Mouse (Mus musculus) small intestine, adult 2 months (tissue): ENCODE measurements around the gene Rnf168. TPM values are rescaled to one million over a fixed set of nuclear protein-coding genes. Genes with fewer than 3 reads are reported as not detected.
A peak's percentile ranks its signal among the peaks of the same experiment; 100 is the strongest.
"Not testable (repeated sequence)": the region's sequence is repeated elsewhere in the genome, so short reads cannot be mapped to it uniquely, and the experiment has no call there.

Experiments
- H3K27ac ChIP-seq: fragments of 200-500 bp; 2 replicates; pipeline ENCODE4 v1.5.1; 2012; ENCODE audit warnings: low read depth, low read length, control low read depth, inconsistent platforms; ENCODE audit not compliant: insufficient read depth
- H3K27me3 ChIP-seq: fragments of 200-500 bp; 2 replicates; pipeline ENCODE4 v1.6.1; 2012; ENCODE audit warnings: mild to moderate bottlenecking, moderate library complexity, low read length, inconsistent platforms; ENCODE audit not compliant: control insufficient read depth, insufficient read depth
- H3K36me3 ChIP-seq: fragments of 200-500 bp; 2 replicates; pipeline ENCODE4 v1.6.1; 2012; ENCODE audit warnings: mild to moderate bottlenecking, low read length, control low read depth, inconsistent platforms; ENCODE audit not compliant: control insufficient read depth, insufficient read depth
- H3K4me1 ChIP-seq: fragments of 200-500 bp; 2 replicates; pipeline ENCODE4 v1.6.1; 2012; ENCODE audit warnings: low read length, inconsistent platforms, mixed read lengths; ENCODE audit not compliant: control insufficient read depth, insufficient read depth, insufficient read length
- H3K4me3 ChIP-seq: fragments of 200-500 bp; 2 replicates; pipeline ENCODE4 v1.5.1; 2012; ENCODE audit warnings: low read depth, mild to moderate bottlenecking, control low read depth, inconsistent platforms, low read length, moderate library complexity
- CTCF ChIP-seq: fragments of 200-500 bp; IDR thresholded peaks from 2 replicates; pipeline ENCODE4 v1.5.1; 2012; ENCODE audit warnings: low read depth, mild to moderate bottlenecking, control low read depth, inconsistent platforms, low read length, moderate library complexity, mixed read lengths; ENCODE audit not compliant: insufficient replicate concordance, insufficient read length; ENCODE audit errors: extremely low read depth
- POLR2A ChIP-seq: fragments of 200-500 bp; IDR thresholded peaks from 2 replicates; pipeline ENCODE4 v1.6.1; 2012; ENCODE audit warnings: low read depth, mild to moderate bottlenecking, control low read depth, inconsistent platforms, low read length, moderate library complexity
- WGBS: fragments of 180-500 bp; shearing (Covaris S2); methylation state at CpG from one replicate; pipeline ENCODE4 v1.1.7; 2018; 5-methylcytosine and 5-hydroxymethylcytosine counted together
- polyA plus RNA-seq: library from polyadenylated mRNA; depleted of rRNA; stranded (reverse); fragments of >200 nt; gene quantifications from 2 replicates; pipeline ENCODE4 v1.2.3, GENCODE M21; 2012; rRNA removed

The Rnf168 gene
- 3.6 and 5.5 TPM in 2 replicates for polyA plus RNA-seq

DNA sequence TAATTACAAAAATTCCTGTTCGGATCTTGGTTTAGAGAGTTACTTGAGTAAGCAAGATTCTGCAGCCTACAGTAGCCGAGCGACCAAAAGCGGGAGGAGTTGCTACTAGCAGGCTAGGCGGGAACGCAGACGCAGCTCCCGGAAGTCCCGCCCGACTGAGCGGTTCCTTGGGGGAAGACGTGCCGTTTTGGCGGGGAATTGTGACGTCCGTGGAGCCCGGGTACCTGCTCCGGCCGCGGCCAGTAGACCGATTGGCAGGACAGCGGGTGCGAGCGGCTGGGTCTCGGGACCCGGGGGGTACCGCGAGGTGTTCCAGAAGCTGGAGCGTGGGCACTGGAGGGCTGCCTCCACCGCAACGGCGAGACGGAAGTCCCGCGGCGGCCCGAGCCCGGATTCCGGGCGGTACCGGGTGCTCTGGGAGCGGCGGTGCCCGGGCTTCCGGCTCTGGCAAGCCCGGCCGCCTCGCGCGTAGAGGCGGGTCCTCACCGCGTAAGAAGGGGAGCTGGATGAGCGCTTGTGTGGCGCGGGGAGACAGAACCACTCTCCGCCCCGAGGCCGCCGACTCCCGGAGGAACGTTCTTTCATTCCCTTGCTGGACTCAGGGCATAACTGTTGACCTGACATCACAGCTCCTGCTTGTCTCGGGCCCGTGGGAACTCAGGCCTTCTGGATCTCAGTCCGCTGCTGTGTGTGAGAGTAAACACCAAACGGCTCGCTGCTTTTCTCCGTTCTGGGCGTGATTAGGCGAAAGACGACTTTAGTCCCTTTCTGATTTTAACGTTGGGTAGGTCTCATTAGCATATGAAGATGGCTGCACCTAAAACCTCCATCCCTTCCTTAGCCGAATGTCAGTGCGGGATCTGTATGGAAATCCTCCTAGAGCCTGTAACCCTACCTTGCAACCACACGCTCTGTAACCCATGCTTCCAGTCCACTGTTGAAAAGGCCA is at the start of gene Rnf168:
TSS of gene Rnf168 (plus strand) at position 152 of the 949 bp plus-strand sequence.
- 0 out of 2 replicates have a peak, but pooled peaks cover 1% of the 10 kb centered on the region for H3K36me3 ChIP-seq
- under 1% methylated on average over 73 of the region's 75 CpGs for WGBS

GRCm38 (mm10) chr16:32232050-32232449 is 45.2 kb upstream of the Rnf168 start:
- peaks cover 21% of the 10 kb centered on the region for H3K36me3 ChIP-seq
- not testable (repeated sequence) for H3K27me3 ChIP-seq, H3K27ac ChIP-seq, H3K4me3 ChIP-seq, H3K4me1 ChIP-seq
- WGBS = 68% methylated on average over 3 of the region's 3 CpGs

More for the DNA sequence above, at the start of gene Rnf168:
- Histone ChIP-seq H3K4me3 (peak within 1 kb of the TSS; percentile 71), H3K27ac (peak within 1 kb of the TSS; percentile 92), H3K4me1 (no peaks in the 10 kb centered on the region; the same call in 1 of the 2 replicates), H3K27me3 (no peaks in the 10 kb centered on the region)
- TF ChIP-seq CTCF (no peak), POLR2A (peak; percentile 68)

DNA sequence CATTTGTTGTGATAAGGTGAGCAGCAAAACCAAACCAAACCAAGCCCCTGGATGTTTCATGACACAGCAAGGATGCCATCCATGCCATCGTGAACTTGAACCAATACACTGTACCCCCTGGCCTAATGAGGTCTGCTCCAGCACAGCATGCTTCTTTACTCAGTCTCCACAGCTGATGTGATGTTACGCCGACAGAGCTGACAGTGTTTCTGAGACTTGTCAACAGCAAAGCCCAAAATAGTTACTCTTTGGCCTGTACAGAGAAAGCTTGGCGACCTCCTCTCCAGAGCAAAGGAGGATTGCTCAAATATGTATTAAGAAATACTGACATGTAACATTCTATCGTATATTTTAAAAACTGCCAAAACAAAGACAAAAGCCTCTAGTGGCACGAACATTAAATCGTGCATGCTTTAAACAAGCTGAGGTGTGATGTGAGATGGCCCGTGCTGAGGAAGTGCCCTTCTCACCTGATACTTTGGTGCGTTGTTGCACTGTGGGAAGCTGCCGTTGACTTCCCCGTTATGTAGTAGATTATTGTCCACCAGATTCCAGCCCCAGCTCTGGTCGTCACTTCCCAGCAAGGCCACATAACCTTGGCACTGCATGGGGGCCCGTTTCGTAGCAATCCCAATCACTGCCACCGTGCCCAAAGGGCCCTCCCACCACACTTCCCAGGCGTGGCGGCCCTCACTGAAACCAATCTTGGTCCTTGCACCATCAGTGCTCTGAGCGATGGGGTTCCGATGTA is 39.2 kb upstream of the Rnf168 start:
- H3K4me1 ChIP-seq = no peaks in the 10 kb centered on the region

DNA sequence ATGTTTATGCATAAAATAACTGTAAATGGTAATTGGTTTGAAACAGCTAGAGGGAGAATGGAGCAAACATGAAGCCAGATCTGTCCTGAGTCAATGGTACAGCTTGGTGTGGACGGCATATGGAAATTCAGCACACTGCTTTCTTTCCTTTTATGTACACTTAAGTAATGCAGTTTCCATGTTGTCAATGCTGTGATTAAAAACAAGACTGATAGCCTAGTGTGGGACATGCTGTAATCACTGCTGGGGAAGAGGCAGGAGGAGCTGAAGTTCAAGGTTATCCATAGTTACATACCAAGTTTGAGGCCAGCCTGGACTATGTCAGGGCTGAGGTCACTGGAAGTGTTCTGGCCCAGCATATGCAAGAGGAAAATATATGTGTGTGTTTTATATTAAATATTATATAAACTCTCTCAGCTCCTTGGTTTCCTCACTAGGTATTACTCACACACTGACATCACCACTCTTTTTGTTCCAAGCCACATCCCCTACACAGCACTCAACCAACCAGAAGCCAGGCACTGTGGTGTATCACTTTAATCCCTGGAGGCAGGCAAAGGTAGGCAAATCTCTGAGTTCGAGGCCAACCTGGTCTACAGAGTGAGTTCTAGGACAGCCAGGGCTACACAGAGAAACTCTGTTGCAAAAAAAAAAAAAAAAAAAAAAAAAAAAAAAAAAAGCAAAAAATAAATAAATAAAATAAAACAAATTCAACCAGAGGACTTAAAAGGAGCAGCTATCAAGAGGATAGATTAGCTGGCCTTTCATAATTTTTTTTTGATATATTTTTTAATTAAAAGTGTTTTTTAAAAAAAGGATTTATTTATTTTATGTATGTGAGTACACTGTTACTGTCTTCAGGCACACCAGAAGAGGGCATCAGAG is 37.6 kb upstream of the Rnf168 start:
- Histone ChIP-seq H3K4me1 (no peaks in the 10 kb centered on the region), H3K36me3 (peaks cover 8% of the 10 kb centered on the region), H3K27me3 (no peaks in the 10 kb centered on the region), H3K27ac (no peak overlapping the region), H3K4me3 (no peak overlapping the region)
- no peak for TF ChIP-seq CTCF
- TF ChIP-seq POLR2A = no peak
- 90% methylated on average over 2 of the region's 2 CpGs for WGBS

More for the DNA sequence above, 39.2 kb upstream of the Rnf168 start:
- 91% methylated on average over 19 of the region's 19 CpGs for WGBS
- Histone ChIP-seq H3K27me3 (no peaks in the 10 kb centered on the region), H3K36me3 (peaks cover 17% of the 10 kb centered on the region), H3K27ac (no peak overlapping the region), H3K4me3 (no peak overlapping the region)
- TF ChIP-seq CTCF (no peak), POLR2A (no peak)

DNA sequence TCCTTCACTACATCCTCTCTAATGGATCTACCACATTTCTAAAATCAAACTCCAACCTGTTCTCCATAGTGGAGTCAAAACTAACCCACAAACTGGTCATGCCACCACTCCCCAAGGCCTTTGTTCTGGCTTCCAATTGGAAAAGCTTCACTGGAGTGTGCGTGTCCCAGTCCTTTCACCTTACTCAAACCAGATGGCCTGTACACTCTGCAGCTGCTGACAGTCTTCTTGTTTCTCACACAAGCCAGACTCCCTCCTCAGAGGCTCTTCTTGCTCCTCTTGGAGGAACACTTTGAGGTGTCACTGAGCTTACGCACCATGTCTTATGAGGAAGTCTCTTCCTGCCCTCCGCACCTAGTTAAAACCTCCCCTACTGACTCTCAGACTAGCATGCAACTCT is 33.4 kb upstream of the Rnf168 start:
- H3K36me3 ChIP-seq = no peaks in the 10 kb centered on the region
- WGBS = 89% methylated on average over 3 of the region's 3 CpGs
- H3K4me1 ChIP-seq = peaks cover 2% of the 10 kb centered on the region; the same call in 1 of the 2 replicates
- no peak overlapping the region for H3K4me3 ChIP-seq
- TF ChIP-seq CTCF = no peak
- TF ChIP-seq POLR2A = no peak
- H3K27ac ChIP-seq = no peak overlapping the region
- no peaks in the 10 kb centered on the region for H3K27me3 ChIP-seq

- TF ChIP-seq POLR2A (no peak), CTCF (no peak)
- Histone ChIP-seq H3K27ac (peak overlapping the region; percentile 58), H3K4me3 (peak overlapping the region; percentile 99), H3K36me3 (no peaks in the 10 kb centered on the region), H3K4me1 (peaks cover 2% of the 10 kb centered on the region; the same call in 1 of the 2 replicates), H3K27me3 (no peaks in the 10 kb centered on the region)
- WGBS = 4% methylated on average over 41 of the region's 41 CpGs
Observed at GRCm38 (mm10) chr16:32246351-32246791, 30.9 kb upstream of the Rnf168 start.
